Mouse (Mus musculus) embryonic facial prominence, embryonic 14.5 days (tissue): ENCODE data around the gene Csnk1d. TPM values are rescaled to one million over a fixed set of nuclear protein-coding genes. Genes with fewer than 3 reads are reported as not detected.

Source experiments
- ATAC-seq: fragments of 200-750 bp; cut with Nextera tagmentation; 2 replicates; pipeline ENCODE4 v1.8.0; 2017; ENCODE audit warnings: low read depth, moderate number of reproducible peaks, moderate TSS enrichment
- DNase-seq: peaks from one replicate; pipeline ENCODE4 v3.0.0-alpha.2; 2015; ENCODE audit warnings: low spot score
- H3K27ac ChIP-seq: fragments of 300-500 bp; sonication (generic); replicated peaks from 2 replicates; pipeline ENCODE4 v1.5.1; 2014; ENCODE audit warnings: low read depth, mild to moderate bottlenecking, low read length, moderate library complexity
- H3K27me3 ChIP-seq: fragments of 300-500 bp; sonication (generic); replicated peaks from 2 replicates; pipeline ENCODE4 v1.6.1; 2014; ENCODE audit warnings: low read length; ENCODE audit not compliant: control insufficient read depth, insufficient read depth
- H3K36me3 ChIP-seq: fragments of 300-500 bp; sonication (generic); 2 replicates; pipeline ENCODE4 v1.6.1; 2014; ENCODE audit warnings: low read length, mixed read lengths; ENCODE audit not compliant: control insufficient read depth, insufficient read depth
- H3K4me1 ChIP-seq: fragments of 300-500 bp; sonication (generic); 2 replicates; pipeline ENCODE4 v1.6.1; 2014; ENCODE audit warnings: antibody characterized with exemption, low read length; ENCODE audit not compliant: control insufficient read depth, insufficient read depth
- H3K4me2 ChIP-seq: fragments of 300-500 bp; sonication (generic); 2 replicates; pipeline ENCODE4 v1.6.1; 2014; ENCODE audit warnings: low read depth, mild to moderate bottlenecking, low read length, moderate library complexity, mixed read lengths
- H3K4me3 ChIP-seq: fragments of 300-500 bp; sonication (generic); 2 replicates; pipeline ENCODE4 v1.5.1; 2014; ENCODE audit warnings: low read depth, mild to moderate bottlenecking, low read length
- H3K9ac ChIP-seq: fragments of 300-500 bp; sonication (generic); 2 replicates; pipeline ENCODE4 v1.6.1; 2014; ENCODE audit warnings: low read depth, mild to moderate bottlenecking, low read length, moderate library complexity, mixed read lengths
- H3K9me3 ChIP-seq: fragments of 300-500 bp; sonication (generic); 2 replicates; pipeline ENCODE4 v1.6.1; 2016; ENCODE audit warnings: low read length; ENCODE audit not compliant: control insufficient read depth
- WGBS: fragments of 180-500 bp; shearing (Covaris S2); extraction: QIAGEN DNeasy Blood & Tissue Kit; methylation state at CpG from one replicate; pipeline ENCODE4 v1.1.7; 2014; 5-methylcytosine and 5-hydroxymethylcytosine counted together
- polyA plus RNA-seq: library from polyadenylated mRNA; unstranded; fragments of >200 nt; fragmentation: Nextera tagmentation; extraction: Ambion mirVana; gene quantifications from 2 replicates; pipeline ENCODE4 v1.2.1, GENCODE M21; 2014

Csnk1d gene
- polyA plus RNA-seq, 1 experiment from 2014 or later: 59.6 TPM

GRCm38 (mm10) chr11:120962909-120963308 lies 28.2 kb downstream of the Csnk1d start:
- ATAC-seq: no peak
- peaks cover 96% of the 10 kb centered on the region for H3K36me3 ChIP-seq
- no peak overlapping the region for H3K9ac ChIP-seq
- no peak overlapping the region for H3K4me2 ChIP-seq
- no peak overlapping the region for H3K27ac ChIP-seq
- H3K4me3 ChIP-seq: no peak overlapping the region
- H3K9me3 ChIP-seq: no peaks in the 10 kb centered on the region
- H3K27me3 ChIP-seq: no peaks in the 10 kb centered on the region
- DNase-seq: no peak
- 82% methylated on average over 7 of the region's 7 CpGs for WGBS
- no peaks in the 10 kb centered on the region for H3K4me1 ChIP-seq

GRCm38 (mm10) chr11:120962050-120962771 lies 28.9 kb downstream of the Csnk1d start:
- Histone ChIP-seq H3K9ac (no peak overlapping the region), H3K27ac (no peak overlapping the region), H3K4me1 (no peaks in the 10 kb centered on the region), H3K4me3 (no peak overlapping the region), H3K27me3 (no peaks in the 10 kb centered on the region), H3K36me3 (peaks cover 96% of the 10 kb centered on the region), H3K4me2 (no peak overlapping the region), H3K9me3 (no peaks in the 10 kb centered on the region)
- no peak for ATAC-seq
- WGBS: 93% methylated on average over 13 of the region's 13 CpGs
- DNase-seq: no peak

- Histone ChIP-seq H3K4me2 (no peak overlapping the region), H3K27me3 (no peaks in the 10 kb centered on the region), H3K9me3 (no peaks in the 10 kb centered on the region), H3K9ac (no peak overlapping the region), H3K36me3 (peaks cover 95% of the 10 kb centered on the region), H3K4me1 (no peaks in the 10 kb centered on the region), H3K4me3 (no peak overlapping the region), H3K27ac (no peak overlapping the region)
- ATAC-seq: no peak
- 88% methylated on average over 7 of the region's 7 CpGs for WGBS
- no peak for DNase-seq
These were observed 29.5 kb downstream of the Csnk1d start for GRCm38 (mm10) chr11:120961594-120961993.

- 73% methylated on average over 1 of the region's 1 CpGs for WGBS
- peaks cover 93% of the 10 kb centered on the region for H3K36me3 ChIP-seq
- DNase-seq (no peak), ATAC-seq (no peak)
- H3K27me3 ChIP-seq: no peaks in the 10 kb centered on the region
- no peak overlapping the region for H3K27ac ChIP-seq
- H3K4me2 ChIP-seq: no peak overlapping the region
- no peaks in the 10 kb centered on the region for H3K9me3 ChIP-seq
- no peak overlapping the region for H3K9ac ChIP-seq
- H3K4me1 ChIP-seq: no peaks in the 10 kb centered on the region
- no peak overlapping the region for H3K4me3 ChIP-seq
These were observed 30.9 kb downstream of the Csnk1d start for GRCm38 (mm10) chr11:120960248-120960647.

GRCm38 (mm10) chr11:120959564-120959963 lies 31.6 kb downstream of the Csnk1d start:
- WGBS: 64% methylated on average over 3 of the region's 3 CpGs
- Histone ChIP-seq H3K4me1 (no peaks in the 10 kb centered on the region), H3K9me3 (no peaks in the 10 kb centered on the region), H3K27me3 (no peaks in the 10 kb centered on the region), H3K4me3 (no peak overlapping the region), H3K27ac (no peak overlapping the region), H3K36me3 (peaks cover 93% of the 10 kb centered on the region), H3K9ac (no peak overlapping the region), H3K4me2 (no peak overlapping the region)
- DNase-seq: no peak
- ATAC-seq: no peak

- Histone ChIP-seq H3K4me3 (no peak overlapping the region), H3K27me3 (no peaks in the 10 kb centered on the region), H3K4me2 (no peak overlapping the region), H3K27ac (no peak overlapping the region), H3K36me3 (peaks cover 91% of the 10 kb centered on the region), H3K4me1 (no peaks in the 10 kb centered on the region), H3K9me3 (no peaks in the 10 kb centered on the region), H3K9ac (no peak overlapping the region)
- DNase-seq: no peak
- WGBS: 82% methylated on average over 7 of the region's 18 CpGs
- no peak for ATAC-seq
These were observed 32.1 kb downstream of the Csnk1d start for GRCm38 (mm10) chr11:120959066-120959465.

- 74% methylated on average over 15 of the region's 15 CpGs for WGBS
- Histone ChIP-seq H3K4me2 (no peak overlapping the region), H3K9ac (no peak overlapping the region), H3K27me3 (no peaks in the 10 kb centered on the region), H3K4me3 (no peak overlapping the region), H3K4me1 (no peaks in the 10 kb centered on the region), H3K9me3 (no peaks in the 10 kb centered on the region), H3K27ac (no peak overlapping the region), H3K36me3 (peaks cover 78% of the 10 kb centered on the region)
- no peak for ATAC-seq
- DNase-seq: no peak
These were observed 33.3 kb downstream of the Csnk1d start for GRCm38 (mm10) chr11:120957731-120958257.

GRCm38 (mm10) chr11:120957052-120957451 lies 34.1 kb downstream of the Csnk1d start:
- Histone ChIP-seq H3K27ac (no peak overlapping the region), H3K36me3 (peaks cover 71% of the 10 kb centered on the region)

GRCm38 (mm10) chr11:120955701-120956100 lies 35.4 kb downstream of the Csnk1d start:
- H3K9ac ChIP-seq: no peak overlapping the region
- H3K27me3 ChIP-seq: no peaks in the 10 kb centered on the region
- 90% methylated on average over 8 of the region's 8 CpGs for WGBS
- DNase-seq (no peak), ATAC-seq (no peak)
- H3K4me1 ChIP-seq: peaks cover 10% of the 10 kb centered on the region; the same call in 1 of the 2 replicates
- no peak overlapping the region for H3K4me3 ChIP-seq
- peaks cover 60% of the 10 kb centered on the region for H3K36me3 ChIP-seq
- H3K4me2 ChIP-seq: no peak overlapping the region
- no peak overlapping the region for H3K27ac ChIP-seq
- no peaks in the 10 kb centered on the region for H3K9me3 ChIP-seq

More at GRCm38 (mm10) chr11:120957052-120957451, 34.1 kb downstream of the Csnk1d start:
- DNase-seq: no peak
- ATAC-seq: no peak
- Histone ChIP-seq H3K4me1 (peaks cover 2% of the 10 kb centered on the region; the same call in 1 of the 2 replicates), H3K4me2 (no peak overlapping the region), H3K9ac (no peak overlapping the region), H3K27me3 (no peaks in the 10 kb centered on the region), H3K9me3 (no peaks in the 10 kb centered on the region), H3K4me3 (no peak overlapping the region)
- 73% methylated on average over 8 of the region's 8 CpGs for WGBS
